Mouse (Mus musculus) intestine, embryonic 16.5 days (tissue): ENCODE data around the gene Fam167b. TPM values are rescaled to one million over a fixed set of nuclear protein-coding genes. Genes with fewer than 3 reads are reported as not detected.

Experiments used
- ATAC-seq: fragments of 200-750 bp; cut with Nextera tagmentation; 2 replicates; pipeline ENCODE4 v1.8.0; 2017; ENCODE audit warnings: moderate TSS enrichment, moderate library complexity
- H3K27ac ChIP-seq: fragments of 300-500 bp; sonication (generic); 2 replicates; pipeline ENCODE4 v1.5.1; 2014; ENCODE audit warnings: mild to moderate bottlenecking, low read length
- H3K27me3 ChIP-seq: fragments of 300-500 bp; sonication (generic); replicated peaks from 2 replicates; pipeline ENCODE4 v1.6.1; 2014; ENCODE audit warnings: low read length, control low read depth, mixed read lengths; ENCODE audit not compliant: control insufficient read depth, insufficient read depth
- H3K36me3 ChIP-seq: fragments of 300-500 bp; sonication (generic); 2 replicates; pipeline ENCODE4 v1.6.1; 2014; ENCODE audit warnings: low read length, control low read depth; ENCODE audit not compliant: control insufficient read depth, insufficient read depth
- H3K4me1 ChIP-seq: fragments of 300-500 bp; sonication (generic); 2 replicates; pipeline ENCODE4 v1.6.1; 2014; ENCODE audit warnings: low read length, control low read depth, mixed read lengths; ENCODE audit not compliant: control insufficient read depth, insufficient read depth
- H3K4me2 ChIP-seq: fragments of 300-500 bp; sonication (generic); 2 replicates; pipeline ENCODE4 v1.6.1; 2014; ENCODE audit warnings: low read depth, low read length, control low read depth
- H3K4me3 ChIP-seq: fragments of 300-500 bp; sonication (generic); 2 replicates; pipeline ENCODE4 v1.5.1; 2014; ENCODE audit warnings: mild to moderate bottlenecking, low read length
- H3K9ac ChIP-seq: fragments of 300-500 bp; sonication (generic); 2 replicates; pipeline ENCODE4 v1.6.1; 2014; ENCODE audit warnings: low read depth, low read length
- H3K9me3 ChIP-seq: fragments of 300-500 bp; sonication (generic); 2 replicates; pipeline ENCODE4 v1.6.1; 2016; ENCODE audit warnings: low read length, control low read depth; ENCODE audit not compliant: control insufficient read depth
- WGBS: fragments of 180-500 bp; shearing (Covaris S2); extraction: QIAGEN DNeasy Blood & Tissue Kit; methylation state at CpG from one replicate; pipeline ENCODE4 v1.1.7; 2014; 5-methylcytosine and 5-hydroxymethylcytosine counted together
- polyA plus RNA-seq: library from polyadenylated mRNA; unstranded; fragments of >200 nt; fragmentation: Nextera tagmentation; extraction: Ambion mirVana; gene quantifications from 2 replicates; pipeline ENCODE4 v1.2.1, GENCODE M21; 2015

Gene Fam167b
- polyA plus RNA-seq, 1 experiment from 2014 or later: 2.3 TPM

DNA sequence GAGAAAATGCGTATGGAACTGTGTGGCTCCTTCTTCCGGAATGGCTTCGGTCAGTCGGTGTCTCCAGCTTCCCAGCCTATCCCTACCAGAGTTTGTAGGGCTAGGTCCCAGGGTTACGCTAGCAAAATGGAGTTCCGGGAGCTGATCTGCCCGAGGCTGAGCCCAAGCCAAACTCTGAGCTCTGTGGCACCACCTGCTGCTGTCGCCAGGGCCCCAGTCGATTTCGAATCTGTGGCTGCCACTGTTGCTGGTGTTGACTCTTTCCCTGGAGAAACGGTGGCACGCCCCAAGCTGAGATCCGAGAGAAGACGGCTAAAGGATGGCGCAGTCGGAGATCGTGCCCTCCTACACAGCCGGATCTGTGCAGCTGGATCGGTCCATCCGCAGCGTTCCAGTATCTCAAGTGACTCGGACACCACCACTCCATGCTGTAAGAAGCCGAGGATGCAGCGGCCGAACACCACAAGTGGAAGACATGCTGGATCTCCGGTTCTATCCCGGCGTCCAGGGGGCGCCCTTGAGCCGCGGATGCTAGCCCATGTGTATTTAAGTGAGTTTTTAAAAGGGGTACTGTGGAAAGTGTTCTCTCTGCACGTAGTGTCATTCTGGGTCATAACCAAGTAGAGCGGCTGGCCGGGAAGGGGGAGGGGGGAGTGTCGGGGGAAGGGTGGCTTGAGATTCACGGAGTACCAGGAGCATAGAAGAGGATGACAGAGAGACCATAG, 6.7 kb upstream of the Fam167b start:
- peak; percentile 87 for ATAC-seq
- Histone ChIP-seq H3K9ac (peak overlapping the region; percentile 76), H3K4me2 (peak overlapping the region; percentile 77), H3K27ac (peak overlapping the region; percentile 80), H3K4me1 (peaks cover 11% of the 10 kb centered on the region; the same call in 1 of the 2 replicates), H3K9me3 (no peaks in the 10 kb centered on the region), H3K4me3 (peak overlapping the region; percentile 53), H3K36me3 (no peaks in the 10 kb centered on the region), H3K27me3 (no peaks in the 10 kb centered on the region)
- WGBS: 1% methylated on average over 36 of the region's 36 CpGs

DNA sequence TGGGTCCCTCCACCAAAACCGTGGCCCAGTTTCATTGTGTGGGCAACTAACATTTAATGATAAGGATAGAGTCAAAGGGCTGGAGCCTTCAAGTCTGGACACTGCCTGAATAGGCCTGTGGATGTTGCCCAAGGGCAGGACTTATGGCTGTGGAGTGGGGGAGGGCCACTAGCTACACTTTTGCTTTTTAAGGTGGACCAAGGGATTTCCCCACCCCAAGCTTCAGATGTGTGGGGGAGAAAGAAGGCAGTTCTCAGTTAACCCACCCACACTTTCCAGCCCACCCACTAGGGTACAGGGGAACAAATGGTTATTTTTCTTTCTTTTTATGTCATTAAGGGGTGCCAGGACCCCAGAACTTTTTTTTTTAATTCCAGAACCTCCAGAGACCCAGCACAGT, 6.0 kb upstream of the Fam167b start:
- H3K4me2 ChIP-seq: peak overlapping the region; percentile 77
- ATAC-seq: no peak
- peaks cover 11% of the 10 kb centered on the region; the same call in 1 of the 2 replicates for H3K4me1 ChIP-seq
- no peaks in the 10 kb centered on the region for H3K36me3 ChIP-seq
- peak overlapping the region; percentile 76 for H3K9ac ChIP-seq
- H3K4me3 ChIP-seq: peak overlapping the region; percentile 53
- no peaks in the 10 kb centered on the region for H3K27me3 ChIP-seq
- WGBS: 73% methylated on average over 1 of the region's 1 CpGs
- H3K27ac ChIP-seq: peak overlapping the region; percentile 80; the same call in 1 of the 2 replicates
- H3K9me3 ChIP-seq: no peaks in the 10 kb centered on the region

DNA sequence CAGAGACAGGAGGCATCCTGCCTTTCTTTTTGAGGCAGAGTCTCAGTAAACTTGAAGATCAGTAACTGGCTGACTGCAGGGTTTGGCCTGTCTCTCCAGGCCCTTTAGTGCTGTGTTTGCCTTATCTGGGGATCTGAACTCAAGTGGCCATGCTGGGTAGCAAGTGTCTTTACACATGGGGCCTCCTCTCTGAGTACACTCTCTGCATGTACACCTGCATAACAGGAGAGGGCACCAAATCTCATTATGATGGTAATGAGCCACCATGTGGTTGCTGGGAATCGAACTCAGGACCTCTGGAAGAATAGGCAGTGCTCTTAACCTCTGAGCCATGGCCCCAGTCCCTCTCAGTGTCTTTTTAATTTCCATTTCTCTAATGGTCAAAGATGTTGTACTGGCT, 3.9 kb upstream of the Fam167b start:
- Histone ChIP-seq H3K9me3 (no peaks in the 10 kb centered on the region), H3K36me3 (no peaks in the 10 kb centered on the region), H3K4me1 (peaks cover 11% of the 10 kb centered on the region; the same call in 1 of the 2 replicates), H3K4me2 (no peak overlapping the region), H3K4me3 (no peak overlapping the region), H3K9ac (no peak overlapping the region), H3K27me3 (no peaks in the 10 kb centered on the region), H3K27ac (no peak overlapping the region)
- no peak for ATAC-seq
- 82% methylated on average over 1 of the region's 1 CpGs for WGBS

DNA sequence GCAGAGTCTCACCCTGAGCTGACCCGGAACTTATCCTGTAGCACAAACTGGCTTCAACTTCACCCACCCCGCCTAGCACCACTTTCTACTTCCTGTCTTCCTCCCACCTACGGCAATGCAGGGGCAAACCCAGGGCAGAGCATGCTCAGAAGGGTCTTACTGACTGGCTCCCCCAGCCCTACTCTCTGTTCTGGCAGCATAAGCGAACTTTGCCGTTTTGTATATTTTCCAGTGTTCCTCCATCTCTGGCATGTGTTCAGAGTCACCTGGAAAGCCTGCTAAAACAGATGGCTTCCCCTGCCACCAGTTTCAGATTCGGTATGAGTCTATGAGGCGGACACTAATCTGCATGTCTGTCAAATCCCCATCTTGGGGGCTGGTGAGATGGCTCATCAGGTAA, 2.0 kb upstream of the Fam167b start:
- no peak overlapping the region for H3K27ac ChIP-seq
- no peak for ATAC-seq
- no peak overlapping the region for H3K4me3 ChIP-seq
- no peaks in the 10 kb centered on the region for H3K9me3 ChIP-seq
- peaks cover 9% of the 10 kb centered on the region; the same call in 1 of the 2 replicates for H3K4me1 ChIP-seq
- no peaks in the 10 kb centered on the region for H3K36me3 ChIP-seq
- no peak overlapping the region for H3K9ac ChIP-seq
- no peak overlapping the region for H3K4me2 ChIP-seq
- H3K27me3 ChIP-seq: no peaks in the 10 kb centered on the region
- 58% methylated on average over 7 of the region's 7 CpGs for WGBS

DNA sequence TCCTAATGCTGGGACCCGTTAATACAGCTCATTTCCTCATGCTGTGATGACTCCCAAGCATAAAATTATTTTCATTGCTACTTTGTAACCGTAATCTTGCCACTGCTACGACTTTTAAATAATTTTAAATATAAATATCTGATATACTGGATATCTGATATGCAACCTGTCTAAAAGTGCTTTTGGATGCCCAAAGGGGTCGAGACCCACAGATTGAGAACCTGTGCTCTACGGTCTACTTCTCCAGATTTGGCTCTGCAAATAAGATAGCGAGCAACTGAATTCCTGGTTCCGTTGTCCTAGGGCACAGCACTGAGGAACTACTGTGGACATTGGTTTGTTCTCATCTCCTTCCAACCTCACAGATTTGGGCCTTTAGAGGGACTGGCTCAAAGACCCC, 661 bp downstream of the Fam167b start:
- Histone ChIP-seq H3K4me3 (no peak overlapping the region), H3K27ac (no peak overlapping the region), H3K27me3 (no peaks in the 10 kb centered on the region), H3K36me3 (no peaks in the 10 kb centered on the region), H3K9ac (no peak overlapping the region), H3K9me3 (no peaks in the 10 kb centered on the region), H3K4me2 (no peak overlapping the region), H3K4me1 (no peaks in the 10 kb centered on the region)
- 80% methylated on average over 7 of the region's 7 CpGs for WGBS
- no peak for ATAC-seq

DNA sequence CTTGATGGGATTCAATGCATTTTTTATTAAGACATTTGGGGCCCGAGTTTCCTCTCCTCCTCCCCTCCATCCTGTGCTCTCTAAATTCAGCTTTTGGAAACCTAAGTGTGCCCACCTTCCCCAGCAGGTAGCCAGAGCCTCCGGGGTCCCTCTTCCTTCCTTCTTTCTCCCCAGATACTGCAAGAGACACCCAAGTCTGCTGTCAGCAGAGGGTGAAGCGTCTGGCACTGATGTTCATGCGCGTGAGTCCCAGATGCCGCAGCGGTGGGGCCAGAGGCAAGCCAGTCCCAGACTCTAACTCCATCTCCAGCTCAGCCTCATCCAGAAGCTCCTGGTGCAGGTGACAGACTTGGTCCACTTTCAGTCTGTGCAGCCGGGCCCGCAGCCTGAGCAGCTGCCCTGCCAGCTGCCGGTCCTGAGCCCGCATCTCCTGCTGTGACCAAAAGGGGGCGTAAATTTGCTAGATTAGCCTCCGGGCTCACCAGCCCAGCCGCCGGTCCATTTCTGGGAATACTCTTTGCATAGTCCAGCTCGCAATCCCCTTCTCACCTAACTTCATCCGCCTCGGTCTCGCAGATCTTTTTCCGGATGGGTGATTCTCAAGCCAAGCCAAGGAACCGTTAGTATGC, 1.4 kb downstream of the Fam167b start:
- Histone ChIP-seq H3K27me3 (no peaks in the 10 kb centered on the region), H3K9ac (peak overlapping the region; percentile 30; the same call in 1 of the 2 replicates), H3K4me2 (no peak overlapping the region; the same call in 1 of the 2 replicates), H3K4me3 (no peak overlapping the region), H3K4me1 (no peaks in the 10 kb centered on the region), H3K9me3 (no peaks in the 10 kb centered on the region), H3K27ac (no peak overlapping the region), H3K36me3 (no peaks in the 10 kb centered on the region)
- peak; percentile 50; the same call in 1 of the 2 replicates for ATAC-seq
- 34% methylated on average over 21 of the region's 21 CpGs for WGBS

DNA sequence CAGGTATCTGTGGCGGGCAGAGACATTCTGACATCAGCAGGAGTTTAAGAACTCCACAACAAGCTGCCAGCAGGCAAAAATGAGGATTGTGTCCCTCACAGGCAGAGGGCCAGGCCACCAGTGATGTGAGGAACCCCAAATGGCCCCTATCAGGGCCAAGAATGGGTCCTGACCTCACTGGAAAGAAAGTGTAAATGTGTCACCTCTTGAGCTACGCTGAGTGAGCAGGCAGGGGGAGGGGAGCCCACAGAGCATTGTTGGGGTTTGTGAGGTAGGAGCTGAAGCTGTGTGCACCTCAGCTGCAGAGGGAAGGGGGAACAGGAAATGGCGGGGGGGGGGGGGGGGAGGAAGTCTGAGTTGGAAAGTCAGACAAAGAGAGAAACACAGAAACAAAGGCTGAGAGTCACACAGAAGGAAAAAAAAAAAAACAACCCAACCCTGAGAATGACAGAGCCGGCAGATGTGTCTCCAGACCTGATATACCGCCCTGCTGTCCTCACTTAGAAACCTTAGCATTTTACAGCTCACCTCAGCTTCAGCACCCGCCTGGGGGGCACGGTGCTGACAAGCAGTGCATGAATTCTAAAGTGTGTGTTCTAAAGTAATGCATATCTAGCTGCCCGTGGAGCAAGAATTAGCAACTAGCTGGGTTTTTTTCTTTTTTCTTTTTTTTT, 3.0 kb downstream of the Fam167b start:
- Histone ChIP-seq H3K27me3 (no peaks in the 10 kb centered on the region), H3K4me2 (no peak overlapping the region), H3K4me1 (no peaks in the 10 kb centered on the region), H3K9me3 (no peaks in the 10 kb centered on the region), H3K27ac (no peak overlapping the region), H3K36me3 (no peaks in the 10 kb centered on the region), H3K4me3 (no peak overlapping the region), H3K9ac (no peak overlapping the region)
- ATAC-seq: peak; percentile 46; the same call in 1 of the 2 replicates
- WGBS: 47% methylated on average over 7 of the region's 8 CpGs

DNA sequence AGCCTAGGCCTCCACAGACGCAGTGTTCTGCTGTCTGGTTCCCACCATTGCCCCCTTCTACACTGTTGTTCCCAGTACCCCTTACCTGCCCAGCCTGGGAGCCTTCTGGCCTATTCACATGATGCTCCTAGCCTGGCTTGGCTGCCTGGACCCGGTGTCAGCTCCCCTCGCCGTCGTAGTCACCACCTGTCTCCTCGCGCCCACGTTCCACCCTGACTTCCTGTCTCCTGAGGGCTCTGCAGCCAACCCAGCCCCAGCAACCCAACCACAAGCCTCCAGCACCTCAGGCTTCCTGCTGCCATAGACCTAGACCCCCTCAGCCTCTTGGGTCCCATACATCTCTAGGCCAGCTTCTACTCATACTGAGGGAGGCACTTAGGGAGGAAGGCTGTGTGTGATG, 4.9 kb downstream of the Fam167b start, which contains the start of gene Lck:
TSS of gene Lck (minus strand) at position 212 of the 400 bp plus-strand sequence.
- no peak for ATAC-seq
- Histone ChIP-seq H3K9ac (no peak within 1 kb of the TSS), H3K4me2 (no peak within 1 kb of the TSS), H3K27me3 (no peaks in the 10 kb centered on the region), H3K4me3 (no peak within 1 kb of the TSS), H3K4me1 (no peaks in the 10 kb centered on the region), H3K36me3 (no peaks in the 10 kb centered on the region), H3K27ac (no peak within 1 kb of the TSS), H3K9me3 (no peaks in the 10 kb centered on the region)
- 90% methylated on average over 8 of the region's 8 CpGs for WGBS

DNA sequence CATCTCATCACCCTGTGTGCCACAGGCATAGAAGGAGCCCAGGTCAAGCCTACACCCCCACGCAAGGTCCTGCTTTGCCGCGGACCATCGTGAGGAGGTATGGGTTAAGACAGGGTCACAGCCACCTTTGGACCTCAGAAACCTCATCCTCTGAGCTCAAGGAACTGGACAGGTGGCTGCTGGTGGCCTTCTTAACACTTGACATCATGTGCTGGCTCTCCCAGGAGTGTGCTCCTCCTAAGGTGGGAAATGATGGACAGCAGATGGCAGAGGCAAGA, 5.3 kb downstream of the Fam167b start:
- Histone ChIP-seq H3K9ac (no peak overlapping the region), H3K27ac (no peak overlapping the region), H3K4me2 (no peak overlapping the region), H3K4me3 (no peak overlapping the region), H3K9me3 (no peaks in the 10 kb centered on the region), H3K27me3 (no peaks in the 10 kb centered on the region), H3K4me1 (no peaks in the 10 kb centered on the region), H3K36me3 (no peaks in the 10 kb centered on the region)
- WGBS: 94% methylated on average over 4 of the region's 4 CpGs
- no peak for ATAC-seq
